Mouse (Mus musculus): ENCODE measurements around the gene Frs2. TPM values are rescaled to one million over a fixed set of nuclear protein-coding genes. Genes with fewer than 3 reads are reported as not detected.
A peak's percentile ranks its signal among the peaks of the same experiment; 100 is the strongest.

Frs2 gene
- polyA plus RNA-seq, 1 experiment from 2014 or later: 11.9 TPM

- Histone ChIP-seq H3K9me3 (ENCODE audit: control insufficient read depth, low read length) (no peaks in the 10 kb centered on the region), H3K27me3 (ENCODE audit: control insufficient read depth, insufficient read depth, low read length) (no peaks in the 10 kb centered on the region), H3K36me3 (ENCODE audit: control insufficient read depth, insufficient read depth, low read length) (no peaks in the 10 kb centered on the region), H3K9ac (ENCODE audit: low read length) (no peak overlapping the region), H3K27ac (replicated peaks) (no peak overlapping the region), H3K4me1 (replicated peaks; ENCODE audit: control insufficient read depth, insufficient read depth) (peaks cover under 1% of the 10 kb centered on the region; the same call in 1 of the 2 replicates), H3K4me3 (ENCODE audit: low read depth, low read length) (no peak overlapping the region), H3K4me2 (replicated peaks; ENCODE audit: low read depth) (no peak overlapping the region)
- DNase-seq (ENCODE audit: low spot score) (no peak), ATAC-seq (ENCODE audit: low FRiP score, low TSS enrichment) (no peak)
- 47% methylated on average over 3 of the region's 3 CpGs for WGBS
- no peak for TF ChIP-seq CTCF (IDR thresholded peaks at IDR 0.05; ENCODE audit: low read depth)
- TF ChIP-seq EP300 (optimal IDR thresholded peaks at IDR 0.05): no peak
These were observed 38.1 kb downstream of the Frs2 start for GRCm38 (mm10) chr10:117110271-117110670.

GRCm38 (mm10) chr10:117106686-117107085, 41.6 kb downstream of the Frs2 start:
- no peak overlapping the region for H3K4me3 ChIP-seq (ENCODE audit: low read depth, low read length)
- no peak overlapping the region for H3K4me2 ChIP-seq (replicated peaks; ENCODE audit: low read depth)
- no peak overlapping the region for H3K27ac ChIP-seq (replicated peaks)
- no peak for DNase-seq (ENCODE audit: low spot score)
- ATAC-seq (ENCODE audit: low FRiP score, low TSS enrichment): no peak
- peaks cover 5% of the 10 kb centered on the region; the same call in 1 of the 2 replicates for H3K4me1 ChIP-seq (replicated peaks; ENCODE audit: control insufficient read depth, insufficient read depth)
- H3K9me3 ChIP-seq (ENCODE audit: control insufficient read depth, low read length): no peaks in the 10 kb centered on the region
- no peaks in the 10 kb centered on the region for H3K36me3 ChIP-seq (ENCODE audit: control insufficient read depth, insufficient read depth, low read length)
- 11% methylated on average over 3 of the region's 3 CpGs for WGBS
- TF ChIP-seq CTCF (IDR thresholded peaks at IDR 0.05; ENCODE audit: low read depth) (no peak), EP300 (optimal IDR thresholded peaks at IDR 0.05) (no peak)
- no peak overlapping the region for H3K9ac ChIP-seq (ENCODE audit: low read length)
- no peaks in the 10 kb centered on the region for H3K27me3 ChIP-seq (ENCODE audit: control insufficient read depth, insufficient read depth, low read length)

- Histone ChIP-seq H3K9me3 (ENCODE audit: control insufficient read depth, low read length) (no peaks in the 10 kb centered on the region), H3K4me1 (replicated peaks; ENCODE audit: control insufficient read depth, insufficient read depth) (peaks cover 5% of the 10 kb centered on the region; the same call in 1 of the 2 replicates), H3K4me2 (replicated peaks; ENCODE audit: low read depth) (no peak overlapping the region), H3K27ac (replicated peaks) (no peak overlapping the region), H3K4me3 (ENCODE audit: low read depth, low read length) (no peak overlapping the region), H3K9ac (ENCODE audit: low read length) (no peak overlapping the region), H3K36me3 (ENCODE audit: control insufficient read depth, insufficient read depth, low read length) (no peaks in the 10 kb centered on the region), H3K27me3 (ENCODE audit: control insufficient read depth, insufficient read depth, low read length) (no peaks in the 10 kb centered on the region)
- TF ChIP-seq EP300 (optimal IDR thresholded peaks at IDR 0.05): no peak
- TF ChIP-seq CTCF (IDR thresholded peaks at IDR 0.05; ENCODE audit: low read depth): no peak
- DNase-seq (ENCODE audit: low spot score) (no peak), ATAC-seq (ENCODE audit: low FRiP score, low TSS enrichment) (0 out of 2 replicates have a peak, but pooled peaks have one; percentile 40)
- WGBS: 14% methylated on average over 4 of the region's 4 CpGs
These were observed 42.1 kb downstream of the Frs2 start for GRCm38 (mm10) chr10:117106244-117106643.

GRCm38 (mm10) chr10:117105015-117105414, 43.3 kb downstream of the Frs2 start:
- no peak for TF ChIP-seq EP300 (optimal IDR thresholded peaks at IDR 0.05)
- TF ChIP-seq CTCF (IDR thresholded peaks at IDR 0.05; ENCODE audit: low read depth): no peak
- Histone ChIP-seq H3K9me3 (ENCODE audit: control insufficient read depth, low read length) (no peaks in the 10 kb centered on the region), H3K4me3 (ENCODE audit: low read depth, low read length) (no peak overlapping the region), H3K4me2 (replicated peaks; ENCODE audit: low read depth) (no peak overlapping the region), H3K27me3 (ENCODE audit: control insufficient read depth, insufficient read depth, low read length) (no peaks in the 10 kb centered on the region), H3K27ac (replicated peaks) (no peak overlapping the region), H3K4me1 (replicated peaks; ENCODE audit: control insufficient read depth, insufficient read depth) (peaks cover 5% of the 10 kb centered on the region; the same call in 1 of the 2 replicates), H3K9ac (ENCODE audit: low read length) (no peak overlapping the region), H3K36me3 (ENCODE audit: control insufficient read depth, insufficient read depth, low read length) (no peaks in the 10 kb centered on the region)
- DNase-seq (ENCODE audit: low spot score) (no peak), ATAC-seq (ENCODE audit: low FRiP score, low TSS enrichment) (no peak)
- 42% methylated on average over 4 of the region's 4 CpGs for WGBS

GRCm38 (mm10) chr10:117103854-117104598, 44.3 kb downstream of the Frs2 start:
- H3K9me3 ChIP-seq (ENCODE audit: control insufficient read depth, low read length): no peaks in the 10 kb centered on the region
- H3K4me1 ChIP-seq (replicated peaks; ENCODE audit: control insufficient read depth, insufficient read depth): peaks cover 5% of the 10 kb centered on the region; the same call in 1 of the 2 replicates
- H3K4me2 ChIP-seq (replicated peaks; ENCODE audit: low read depth): no peak overlapping the region
- TF ChIP-seq CTCF (IDR thresholded peaks at IDR 0.05; ENCODE audit: low read depth) (no peak), EP300 (optimal IDR thresholded peaks at IDR 0.05) (no peak)
- DNase-seq (ENCODE audit: low spot score) (no peak), ATAC-seq (ENCODE audit: low FRiP score, low TSS enrichment) (no peak)
- H3K9ac ChIP-seq (ENCODE audit: low read length): no peak overlapping the region
- H3K36me3 ChIP-seq (ENCODE audit: control insufficient read depth, insufficient read depth, low read length): no peaks in the 10 kb centered on the region
- H3K27ac ChIP-seq (replicated peaks): no peak overlapping the region
- H3K27me3 ChIP-seq (ENCODE audit: control insufficient read depth, insufficient read depth, low read length): no peaks in the 10 kb centered on the region
- H3K4me3 ChIP-seq (ENCODE audit: low read depth, low read length): no peak overlapping the region

- 65% methylated on average over 5 of the region's 5 CpGs for WGBS
- Histone ChIP-seq H3K36me3 (ENCODE audit: control insufficient read depth, insufficient read depth, low read length) (no peaks in the 10 kb centered on the region), H3K9me3 (ENCODE audit: control insufficient read depth, low read length) (no peaks in the 10 kb centered on the region), H3K9ac (ENCODE audit: low read length) (no peak overlapping the region), H3K4me3 (ENCODE audit: low read depth, low read length) (no peak overlapping the region), H3K4me2 (replicated peaks; ENCODE audit: low read depth) (no peak overlapping the region), H3K27me3 (ENCODE audit: control insufficient read depth, insufficient read depth, low read length) (no peaks in the 10 kb centered on the region), H3K4me1 (replicated peaks; ENCODE audit: control insufficient read depth, insufficient read depth) (peaks cover 4% of the 10 kb centered on the region; the same call in 1 of the 2 replicates), H3K27ac (replicated peaks) (no peak overlapping the region)
- DNase-seq (ENCODE audit: low spot score) (no peak), ATAC-seq (ENCODE audit: low FRiP score, low TSS enrichment) (no peak)
- no peak for TF ChIP-seq EP300 (optimal IDR thresholded peaks at IDR 0.05)
- no peak for TF ChIP-seq CTCF (IDR thresholded peaks at IDR 0.05; ENCODE audit: low read depth)
These were observed 48.2 kb downstream of the Frs2 start for GRCm38 (mm10) chr10:117100175-117100574.
